Mouse (Mus musculus): ENCODE measurements around the gene Pnma1.

Gene Pnma1

DNA sequence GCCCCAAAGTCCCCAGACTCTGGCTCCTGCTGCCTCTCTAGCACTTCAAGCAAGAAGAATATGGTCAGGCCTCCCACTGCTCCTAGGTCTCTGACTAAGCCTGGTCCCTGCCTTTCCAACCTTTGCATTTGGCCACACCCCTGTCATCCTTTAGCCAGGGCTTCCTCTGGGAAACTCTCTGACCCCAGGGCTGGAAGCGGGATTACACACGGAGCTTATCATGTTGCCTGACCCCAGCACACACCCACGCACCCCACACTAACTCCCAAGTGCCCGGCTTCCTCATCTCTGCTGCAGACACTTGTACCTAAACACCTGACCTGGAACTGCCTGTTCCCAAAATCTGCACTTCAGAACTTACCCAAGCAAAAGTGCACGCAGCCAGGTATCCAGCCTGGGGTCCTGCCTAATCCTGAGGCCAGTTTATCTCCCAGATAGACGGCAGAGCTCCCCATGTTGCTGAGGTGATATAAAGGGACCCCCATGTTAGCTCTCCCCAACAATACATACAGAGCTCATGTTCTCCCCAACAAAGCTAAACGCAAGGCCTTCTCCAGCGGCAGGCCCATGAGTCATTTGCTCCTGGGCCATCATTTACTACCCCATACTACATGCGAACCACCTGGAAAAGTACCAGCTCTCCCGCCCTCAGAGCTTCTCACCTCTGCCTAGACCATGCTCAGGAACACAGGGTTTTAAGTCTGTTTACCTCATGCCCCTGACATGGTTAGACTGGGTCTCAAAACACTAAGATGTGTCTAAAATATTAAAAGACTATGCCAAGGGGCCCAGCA, 30.6 kb upstream of the Pnma1 start:
- DNase-seq (ENCODE audit: extremely low read depth, low read depth): no peak

DNA sequence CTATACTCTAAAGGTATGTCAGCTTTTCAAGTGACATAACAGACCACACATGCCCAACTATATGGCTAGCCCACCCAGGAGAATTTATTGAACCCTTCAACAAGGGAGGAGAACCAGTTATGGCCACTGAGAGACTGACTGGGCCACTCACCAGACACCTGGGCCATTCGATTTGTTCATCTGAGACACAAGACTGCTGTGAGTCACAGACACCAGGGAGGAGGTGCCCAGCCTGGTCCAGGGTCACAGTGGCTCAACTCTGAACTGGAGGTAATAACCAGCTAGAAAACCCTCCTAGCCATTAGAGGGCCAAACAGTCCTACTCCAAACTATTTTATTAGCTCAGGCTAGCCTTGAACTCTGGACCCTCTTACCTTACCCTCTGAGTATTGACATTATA, 29.8 kb upstream of the Pnma1 start:
- no peak for DNase-seq (ENCODE audit: extremely low read depth, low read depth)

DNA sequence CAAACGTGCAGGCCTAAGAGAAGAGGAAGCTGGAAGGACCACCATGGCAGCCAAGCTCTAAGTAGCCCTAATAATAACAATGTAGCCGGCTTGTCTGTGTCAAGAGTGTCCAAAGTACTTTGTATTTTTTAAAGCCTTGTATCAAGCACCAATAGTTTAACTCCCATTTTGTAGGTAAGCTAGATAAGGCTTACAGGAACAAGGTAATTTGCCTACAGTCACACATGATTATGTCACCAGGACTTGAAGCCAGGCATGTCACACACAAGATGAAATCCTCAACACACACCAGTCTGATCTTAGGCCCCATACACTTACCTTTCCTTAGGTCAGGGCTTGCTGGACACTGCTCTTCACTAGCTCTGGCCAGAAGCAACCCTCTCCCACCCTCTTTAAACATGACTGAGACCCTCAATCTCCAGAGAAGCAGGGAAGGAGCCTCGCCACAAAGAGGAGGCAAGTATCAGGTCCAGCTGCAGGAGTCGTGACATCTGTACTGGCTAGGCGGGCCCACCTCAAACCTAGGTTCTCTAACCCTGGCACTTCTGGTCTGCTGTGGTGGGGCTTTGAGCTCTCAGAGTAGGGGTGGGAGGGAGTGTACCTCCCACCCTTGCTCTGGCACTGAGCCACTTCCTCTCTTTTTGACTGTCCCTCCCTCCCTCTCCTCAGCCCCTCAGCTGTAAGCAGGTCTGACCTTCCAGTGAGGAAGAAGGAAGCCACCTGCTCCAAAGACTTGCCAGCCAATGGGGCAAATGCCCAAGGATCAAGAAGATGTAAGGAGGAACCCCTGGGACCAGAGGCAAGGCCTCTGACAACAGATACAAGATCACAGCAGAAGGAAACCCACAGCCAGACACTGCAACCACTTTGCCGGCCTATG, 28.8 kb upstream of the Pnma1 start:
- DNase-seq (ENCODE audit: extremely low read depth, low read depth): no peak

DNA sequence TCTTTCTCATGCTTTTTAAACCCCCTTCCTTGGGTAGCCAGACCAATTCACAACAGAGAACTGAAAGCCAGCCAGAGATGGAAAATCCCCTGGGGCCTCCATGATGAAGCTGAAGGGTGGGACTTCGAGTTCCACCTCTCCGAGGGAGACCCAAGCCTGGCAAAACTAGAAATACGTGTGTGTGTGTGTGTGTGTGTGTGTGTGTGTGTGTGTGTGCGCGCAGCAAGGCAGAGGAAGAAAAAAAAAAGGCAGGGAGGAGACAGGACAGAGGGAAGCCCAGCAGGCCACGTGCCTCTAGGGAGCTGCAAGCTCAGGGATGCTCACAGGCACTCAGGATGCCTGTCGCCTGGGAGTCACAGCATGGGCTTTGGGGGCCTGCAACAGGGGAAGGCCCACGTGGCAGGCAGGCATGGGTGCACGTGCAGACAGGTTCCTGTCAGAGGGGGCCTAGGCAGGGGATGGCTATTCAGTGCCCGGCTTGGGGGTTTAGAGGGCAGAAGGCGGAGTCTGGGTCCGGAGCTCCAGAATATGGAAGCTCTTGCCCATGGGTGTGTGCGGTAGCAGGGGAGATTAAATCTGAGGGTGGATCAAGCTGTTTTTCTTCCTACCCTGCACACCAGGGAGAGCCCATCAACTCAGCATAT, 28.0 kb upstream of the Pnma1 start:
- no peak for DNase-seq (ENCODE audit: extremely low read depth, low read depth)

DNA sequence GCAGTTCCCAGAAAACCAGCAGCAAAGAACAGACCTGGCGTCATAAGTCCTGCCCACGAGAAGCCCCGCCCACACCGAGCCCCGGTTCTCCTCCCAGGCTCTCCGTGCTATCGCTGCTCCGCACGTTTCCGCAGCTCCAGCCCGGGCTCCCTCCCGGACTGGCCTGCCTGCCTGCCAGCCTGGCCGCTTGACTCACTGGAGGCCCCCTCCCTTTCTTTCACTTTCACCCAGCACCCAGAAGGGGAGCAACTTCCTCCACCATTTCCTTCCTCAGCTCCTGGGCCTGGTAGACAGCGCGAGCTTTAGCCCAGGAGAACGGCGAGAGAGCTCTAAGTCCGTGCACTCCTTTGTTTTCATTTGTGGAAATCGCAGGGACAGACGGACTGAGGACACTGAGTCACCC, 27.4 kb upstream of the Pnma1 start:
- DNase-seq (ENCODE audit: extremely low read depth, low read depth): peak; percentile 92

DNA sequence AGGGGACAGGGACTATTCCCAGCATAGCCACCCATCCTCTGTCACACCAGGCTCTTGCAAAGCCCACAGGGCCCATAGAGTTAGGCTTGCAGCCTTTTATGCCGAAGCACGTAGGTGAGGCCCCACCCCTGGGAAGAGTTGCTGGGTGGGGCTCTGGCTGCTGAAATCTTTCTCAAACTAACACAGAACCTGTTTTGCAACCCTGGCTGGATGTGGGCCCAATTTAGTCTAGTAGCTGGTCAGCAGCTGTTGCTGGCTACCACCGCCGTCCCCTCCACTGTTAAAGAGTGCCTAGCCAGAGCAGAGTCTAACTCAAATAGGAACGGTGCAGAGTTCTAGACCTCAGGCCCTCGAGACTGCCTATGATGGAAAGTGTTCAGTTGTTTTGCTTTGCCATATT, 26.6 kb upstream of the Pnma1 start:
- DNase-seq (ENCODE audit: extremely low read depth, low read depth): no peak

DNA sequence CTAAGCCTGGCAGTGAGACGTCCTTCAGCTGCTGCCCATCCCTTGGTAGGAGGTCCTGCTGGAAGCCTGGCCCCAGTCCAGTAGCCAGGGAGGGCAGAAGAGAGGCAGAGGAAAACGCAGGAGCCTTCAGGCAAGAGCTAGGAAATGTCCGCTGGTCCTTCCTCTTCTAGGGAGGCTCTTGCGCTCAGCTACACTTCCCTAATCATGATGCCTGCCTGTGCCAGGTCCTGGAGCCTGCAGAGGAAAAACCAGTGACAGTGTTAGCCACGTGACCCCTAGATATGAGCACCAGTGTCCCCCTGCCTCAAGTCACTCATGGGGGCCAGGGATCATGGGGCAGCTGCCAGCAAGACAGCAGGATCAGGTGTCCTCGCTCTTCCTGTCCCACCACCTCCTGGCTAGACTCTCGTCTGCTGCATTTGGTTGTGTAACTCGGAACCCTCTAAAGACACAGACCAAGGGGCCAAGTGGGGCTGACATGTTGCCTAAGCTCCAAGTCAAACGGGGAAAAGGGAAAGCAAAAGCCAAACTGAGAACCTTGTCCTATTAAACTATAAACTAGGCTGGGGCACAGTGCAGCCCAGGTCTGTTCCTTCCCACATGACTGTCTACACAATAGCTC, 26.0 kb upstream of the Pnma1 start:
- no peak for DNase-seq (ENCODE audit: extremely low read depth, low read depth)

DNA sequence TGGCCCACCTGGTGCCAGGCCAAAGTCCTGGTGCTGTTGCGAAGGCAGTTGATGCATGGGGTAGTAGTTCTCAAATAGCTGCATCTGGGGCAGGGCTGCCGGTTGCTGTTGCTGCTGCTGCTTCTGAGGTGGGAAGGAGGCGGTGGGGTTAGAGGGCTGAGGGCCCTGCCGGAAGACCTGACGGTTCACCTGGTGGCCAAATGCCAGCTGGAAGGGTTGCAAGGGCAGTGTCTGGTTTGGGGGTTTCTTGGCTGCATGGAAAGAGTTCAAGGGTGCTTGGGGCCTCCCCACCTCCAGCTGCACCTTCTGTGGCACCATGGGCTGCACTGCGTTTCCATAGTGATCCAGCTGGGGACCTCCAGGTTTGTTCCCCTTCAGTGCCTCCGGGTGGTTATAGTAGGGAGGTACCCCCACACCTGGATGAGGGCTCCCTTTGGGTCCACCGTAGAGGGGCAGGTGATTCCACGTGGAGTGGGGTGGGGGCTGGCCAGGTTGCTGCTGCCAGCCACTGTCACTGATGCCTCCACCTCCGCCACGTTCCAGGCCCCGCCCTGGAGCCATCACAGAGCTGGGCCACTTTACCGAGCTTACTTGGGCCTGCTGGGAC, 25.1 kb upstream of the Pnma1 start:
- DNase-seq (ENCODE audit: extremely low read depth, low read depth): no peak

DNA sequence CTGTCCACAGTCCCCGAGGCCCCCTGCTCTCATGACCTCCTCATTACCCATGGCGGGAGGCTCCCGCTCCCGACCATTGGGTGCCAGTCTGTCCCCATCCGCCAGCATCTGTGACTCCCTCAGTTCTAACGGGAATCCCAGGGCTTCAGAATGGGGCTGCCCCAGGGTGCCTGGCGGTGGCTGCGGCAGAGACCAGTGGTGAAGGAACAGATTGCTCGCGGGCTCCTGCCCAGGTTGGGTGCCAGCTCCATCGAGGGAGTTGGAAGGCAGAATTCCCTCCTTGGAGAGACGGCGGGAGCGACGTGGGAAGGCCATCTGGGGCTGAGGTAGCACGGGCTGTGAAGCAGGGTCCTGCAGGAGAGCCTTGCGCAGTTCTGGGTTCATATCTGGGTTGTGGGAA, 24.6 kb upstream of the Pnma1 start:
- no peak for DNase-seq (ENCODE audit: extremely low read depth, low read depth)

DNA sequence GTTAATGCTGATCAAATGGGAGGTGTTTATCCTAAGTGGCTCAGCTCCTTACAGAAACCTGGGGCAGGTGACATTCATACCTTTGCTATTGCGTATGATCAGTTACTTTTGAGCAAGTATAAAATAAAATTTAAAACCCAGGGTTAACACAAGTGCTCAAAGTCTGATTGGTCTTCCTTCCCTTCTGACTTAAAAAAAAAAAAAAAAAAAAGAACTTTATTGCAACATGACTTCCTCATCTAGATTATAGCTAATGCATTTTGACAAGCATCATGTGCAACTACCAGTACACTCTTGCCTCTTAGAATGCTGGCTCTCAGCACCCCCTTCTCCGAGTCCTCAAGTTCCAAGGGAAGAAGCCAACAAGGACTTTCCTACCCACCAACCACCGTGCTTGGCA, 23.9 kb upstream of the Pnma1 start:
- no peak for DNase-seq (ENCODE audit: extremely low read depth, low read depth)

DNA sequence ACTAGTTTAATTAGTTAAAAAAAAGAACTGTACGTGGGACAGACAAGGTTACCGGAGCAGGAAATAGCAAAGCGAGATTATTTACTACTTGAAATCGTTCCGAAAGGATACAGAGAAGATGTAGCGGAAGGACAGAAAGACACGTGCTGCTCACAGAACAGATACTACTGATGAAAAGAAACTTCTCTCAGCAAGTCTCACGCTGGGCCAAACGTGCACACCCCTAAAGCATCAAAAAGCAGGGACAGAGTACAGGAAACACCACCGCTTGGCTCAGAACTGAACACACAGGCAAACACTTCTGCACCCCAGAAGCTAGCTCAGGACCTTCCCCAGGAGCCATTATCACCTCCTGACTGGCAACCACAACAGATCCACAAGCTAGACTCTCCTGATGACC, 22.3 kb upstream of the Pnma1 start:
- DNase-seq (ENCODE audit: extremely low read depth, low read depth): no peak

DNA sequence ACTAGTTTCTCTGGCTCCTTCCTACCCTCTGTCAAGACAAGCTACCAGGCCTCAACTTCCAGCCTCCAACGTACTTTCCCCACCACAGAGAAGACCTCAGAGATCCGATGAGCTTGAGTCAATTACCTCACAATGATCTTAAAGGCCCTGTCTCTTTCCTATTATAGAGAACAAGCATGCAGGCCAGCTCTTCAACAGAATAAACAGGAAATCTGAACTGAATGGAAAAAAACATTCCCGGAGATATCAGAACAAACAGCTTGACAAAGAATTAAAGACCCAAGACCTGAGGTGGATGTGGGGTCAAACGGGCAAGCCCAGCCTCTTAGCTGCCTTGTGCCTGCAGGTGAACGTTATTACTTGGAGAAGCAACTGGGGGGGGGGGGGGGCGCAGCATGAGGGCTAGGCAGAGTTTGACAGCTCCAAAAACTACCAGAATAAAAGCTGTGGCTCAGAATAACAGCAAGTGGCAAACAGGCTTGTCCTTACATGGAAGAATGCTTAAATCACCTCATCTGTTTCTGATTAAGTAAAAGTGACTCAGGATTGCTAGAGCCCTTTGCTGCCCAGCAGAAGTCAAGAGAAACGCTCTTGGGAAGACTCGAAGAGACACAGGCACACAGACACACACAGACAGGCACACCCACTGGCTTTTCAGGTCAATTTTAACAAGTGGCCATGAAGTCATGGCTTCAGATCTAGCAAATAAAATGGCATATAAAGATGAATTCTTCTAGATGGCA, 17.5 kb upstream of the Pnma1 start:
- DNase-seq (ENCODE audit: extremely low read depth, low read depth): no peak

DNA sequence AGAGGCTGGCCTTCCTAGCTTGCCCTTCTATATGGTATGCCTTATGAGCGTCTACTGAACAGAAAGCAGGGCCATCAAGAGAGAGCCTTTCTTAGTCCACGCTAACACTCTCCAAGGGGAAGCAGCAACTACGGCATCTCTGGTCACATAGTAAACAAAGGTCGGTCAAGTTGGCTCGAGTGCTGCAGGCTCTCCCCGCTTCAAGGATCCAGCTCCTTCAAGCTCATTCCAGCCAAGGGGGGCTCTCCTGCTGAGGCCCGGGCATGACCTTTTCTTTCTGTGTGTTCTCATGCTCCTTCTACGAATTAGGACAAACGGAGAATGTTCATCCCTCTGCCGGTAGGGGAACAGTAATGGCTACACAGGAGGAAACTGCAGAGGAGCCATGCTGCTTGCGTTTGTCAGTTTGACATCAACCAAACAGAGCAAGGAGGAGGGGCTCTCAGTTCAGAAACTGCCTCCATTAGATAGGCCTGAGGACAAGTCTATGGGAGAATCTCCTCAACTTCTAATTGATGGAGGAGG, 15.4 kb upstream of the Pnma1 start:
- DNase-seq (ENCODE audit: extremely low read depth, low read depth): no peak

DNA sequence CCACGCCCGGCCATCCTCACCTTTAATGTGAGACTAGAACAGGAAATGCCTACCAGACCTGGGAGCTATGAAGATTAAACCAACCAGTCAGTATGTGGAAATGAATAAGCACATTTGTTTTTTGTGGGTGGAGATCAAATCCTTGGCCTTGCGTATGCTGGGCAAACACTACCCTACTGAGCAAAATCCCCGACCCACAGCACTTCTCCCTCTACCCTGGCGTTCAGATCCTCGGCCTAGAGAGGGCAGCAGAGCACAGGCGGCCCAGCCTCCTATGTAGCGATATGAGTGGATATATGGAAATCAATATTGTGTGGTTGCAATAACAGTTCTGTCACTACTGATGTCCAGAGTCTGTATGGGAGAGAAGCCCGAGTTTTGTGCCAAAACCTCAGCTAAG, 14.8 kb upstream of the Pnma1 start:
- DNase-seq (ENCODE audit: extremely low read depth, low read depth): no peak

DNA sequence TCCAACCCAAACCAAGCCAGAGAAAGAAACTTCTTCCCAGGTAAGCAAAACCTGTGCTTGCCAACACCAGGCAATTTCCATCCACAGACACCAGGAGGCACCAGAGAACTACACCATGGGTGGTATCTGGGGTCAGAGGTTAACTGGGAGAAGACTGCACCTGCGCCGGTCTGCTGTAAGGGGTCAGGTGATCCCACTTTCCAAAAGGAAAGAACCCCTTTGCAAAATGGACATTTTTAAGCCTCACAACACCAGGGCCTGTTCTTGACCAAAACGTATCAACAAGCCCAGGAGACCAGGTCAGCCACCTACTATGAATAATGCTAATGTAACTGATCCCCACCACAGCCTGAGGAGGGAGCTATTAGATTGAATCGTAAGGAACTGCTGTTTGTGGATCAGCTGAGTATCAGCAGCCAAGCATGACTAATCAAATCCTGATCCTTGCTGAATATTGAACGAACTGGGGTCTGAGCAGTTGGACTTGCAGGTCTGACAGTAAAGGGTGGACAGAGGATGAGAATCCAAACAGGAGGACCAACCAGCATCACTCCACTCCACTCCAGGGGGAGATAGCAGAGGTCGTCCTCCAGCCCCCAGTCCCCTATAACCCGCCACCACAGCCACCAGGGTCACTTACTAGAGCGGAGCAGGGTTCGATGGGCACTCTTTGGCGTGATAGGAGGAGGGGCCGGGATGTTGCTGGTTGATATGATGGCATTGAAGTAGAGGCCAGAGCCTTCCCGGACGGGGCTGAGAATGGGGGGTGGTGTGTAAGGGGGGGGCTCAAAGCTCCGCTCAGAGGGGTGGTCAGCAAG, 13.5 kb upstream of the Pnma1 start:
- no peak for DNase-seq (ENCODE audit: extremely low read depth, low read depth)

DNA sequence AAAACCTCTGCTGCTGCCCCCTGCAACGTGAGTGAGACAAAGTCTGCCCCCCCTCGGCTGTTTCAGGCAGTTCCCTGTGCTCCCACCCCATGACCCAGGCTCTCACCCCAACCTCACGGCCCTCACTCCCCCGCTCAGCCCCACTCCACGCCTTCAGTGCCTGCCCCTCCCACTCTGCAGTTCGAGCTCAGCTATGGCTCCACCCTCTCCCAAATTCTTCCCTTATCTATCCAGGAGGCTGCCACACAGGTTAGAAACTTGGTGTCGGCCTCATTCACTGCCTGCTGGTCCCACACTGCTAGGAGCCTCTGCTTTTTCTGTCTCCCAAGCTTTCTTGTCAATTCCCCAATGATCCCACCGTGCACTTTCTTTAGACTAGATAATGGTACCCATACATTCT, 12.8 kb upstream of the Pnma1 start:
- DNase-seq (ENCODE audit: extremely low read depth, low read depth): no peak

DNA sequence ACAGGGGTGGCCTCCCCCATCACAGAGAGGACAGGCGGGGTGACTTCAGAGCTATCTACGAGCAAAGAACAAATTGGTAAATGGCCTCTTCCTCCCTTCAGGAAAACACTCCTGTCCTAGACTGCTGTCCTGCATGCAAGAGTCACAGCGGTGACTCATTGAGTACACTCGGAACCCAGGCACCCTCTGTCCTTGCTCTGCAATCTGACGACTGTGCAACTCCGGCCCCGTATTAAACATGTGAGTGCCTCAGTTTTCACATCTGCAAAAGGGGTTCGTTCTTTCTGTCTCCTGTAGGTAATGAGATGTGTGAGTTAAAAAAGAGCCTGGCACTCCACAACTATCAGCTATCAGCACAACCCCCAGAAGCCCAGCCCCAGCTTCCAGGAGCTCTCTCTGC, 12.2 kb upstream of the Pnma1 start:
- no peak for DNase-seq (ENCODE audit: extremely low read depth, low read depth)

DNA sequence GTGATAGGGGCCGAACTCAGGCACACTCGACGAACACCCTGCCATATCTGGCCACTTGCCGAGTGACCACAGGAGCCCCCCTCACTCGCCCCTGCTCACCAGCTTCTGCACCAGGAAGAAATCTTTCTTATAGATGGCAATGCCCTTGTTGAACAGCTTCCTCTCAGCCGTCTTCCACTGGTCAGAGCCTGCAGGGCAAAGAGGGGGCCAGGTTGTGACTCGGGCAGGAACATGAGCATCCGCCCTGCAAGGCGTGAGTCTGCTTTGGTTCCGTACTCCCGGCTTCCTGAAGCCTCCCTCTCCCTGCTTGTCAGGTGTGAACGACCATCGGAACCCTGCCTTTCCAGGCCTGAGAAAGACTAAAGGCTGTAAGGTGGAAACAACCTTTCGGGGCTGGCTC, 9.9 kb upstream of the Pnma1 start:
- no peak for DNase-seq (ENCODE audit: extremely low read depth, low read depth)

DNA sequence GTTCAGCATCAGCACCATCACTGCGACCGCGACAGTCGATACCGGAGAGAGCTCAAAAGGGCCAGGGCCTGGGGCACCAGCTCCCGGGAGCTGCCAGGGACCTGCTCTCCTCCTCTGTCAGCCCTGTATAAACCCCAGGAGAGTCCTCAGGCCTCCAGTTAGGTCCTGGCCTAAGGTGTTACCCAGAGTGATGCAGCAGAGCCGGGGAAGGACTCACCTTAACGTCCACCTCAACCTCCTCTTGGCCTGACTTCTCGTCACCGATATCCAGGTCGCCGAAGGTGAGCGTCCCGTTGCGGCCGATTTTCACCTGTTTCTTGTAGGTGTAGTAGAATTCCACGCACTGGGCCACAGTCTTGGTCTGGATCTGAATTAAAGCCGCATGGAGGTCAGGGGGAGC, 7.9 kb upstream of the Pnma1 start:
- no peak for DNase-seq (ENCODE audit: extremely low read depth, low read depth)

DNA sequence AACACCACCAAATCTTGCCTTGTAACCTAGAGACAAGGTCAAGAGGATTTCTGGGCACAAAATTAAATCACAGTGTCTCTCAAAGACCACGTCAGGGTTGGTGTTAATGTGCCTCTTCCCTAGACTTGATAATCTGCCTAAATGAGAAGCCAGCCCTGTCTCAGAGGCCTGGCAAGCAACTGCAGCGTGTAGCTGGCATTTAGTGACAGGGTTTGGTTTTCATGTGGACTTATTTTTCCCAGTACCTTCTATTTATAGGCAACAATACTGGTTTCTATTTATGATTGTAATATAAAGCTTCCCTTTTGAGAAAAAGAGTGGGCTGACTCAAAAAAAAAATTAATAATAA, 7.2 kb upstream of the Pnma1 start:
- no peak for DNase-seq (ENCODE audit: extremely low read depth, low read depth)
